Mouse (Mus musculus): Measurements from ENCODE around the gene Shld1.

- TF ChIP-seq POLR2A (IDR thresholded peaks at IDR 0.05; ENCODE audit: borderline replicate concordance, insufficient read depth, low read length) (no peak), CTCF (IDR thresholded peaks at IDR 0.05; ENCODE audit: borderline replicate concordance, insufficient read depth, low read depth, low read length) (no peak)
Measured at GRCm38 (mm10) chr2:132638306-132638705, 48.4 kb upstream of the Shld1 start.

Data from cerebellum, adult 2 months (tissue).